Mouse (Mus musculus) embryonic facial prominence, embryonic 14.5 days (tissue): ENCODE results near the gene Elmod2. TPM values are rescaled to one million over a fixed set of nuclear protein-coding genes. Genes with fewer than 3 reads are reported as not detected.

Experiments used
- ATAC-seq: fragments of 200-750 bp; cut with Nextera tagmentation; 2 replicates; pipeline ENCODE4 v1.8.0; 2017; ENCODE audit warnings: low read depth, moderate number of reproducible peaks, moderate TSS enrichment
- DNase-seq: peaks from one replicate; pipeline ENCODE4 v3.0.0-alpha.2; 2015; ENCODE audit warnings: low spot score
- H3K27ac ChIP-seq: fragments of 300-500 bp; sonication (generic); replicated peaks from 2 replicates; pipeline ENCODE4 v1.5.1; 2014; ENCODE audit warnings: low read depth, mild to moderate bottlenecking, low read length, moderate library complexity
- H3K27me3 ChIP-seq: fragments of 300-500 bp; sonication (generic); replicated peaks from 2 replicates; pipeline ENCODE4 v1.6.1; 2014; ENCODE audit warnings: low read length; ENCODE audit not compliant: control insufficient read depth, insufficient read depth
- H3K36me3 ChIP-seq: fragments of 300-500 bp; sonication (generic); 2 replicates; pipeline ENCODE4 v1.6.1; 2014; ENCODE audit warnings: low read length, mixed read lengths; ENCODE audit not compliant: control insufficient read depth, insufficient read depth
- H3K4me1 ChIP-seq: fragments of 300-500 bp; sonication (generic); 2 replicates; pipeline ENCODE4 v1.6.1; 2014; ENCODE audit warnings: antibody characterized with exemption, low read length; ENCODE audit not compliant: control insufficient read depth, insufficient read depth
- H3K4me2 ChIP-seq: fragments of 300-500 bp; sonication (generic); 2 replicates; pipeline ENCODE4 v1.6.1; 2014; ENCODE audit warnings: low read depth, mild to moderate bottlenecking, low read length, moderate library complexity, mixed read lengths
- H3K4me3 ChIP-seq: fragments of 300-500 bp; sonication (generic); 2 replicates; pipeline ENCODE4 v1.5.1; 2014; ENCODE audit warnings: low read depth, mild to moderate bottlenecking, low read length
- H3K9ac ChIP-seq: fragments of 300-500 bp; sonication (generic); 2 replicates; pipeline ENCODE4 v1.6.1; 2014; ENCODE audit warnings: low read depth, mild to moderate bottlenecking, low read length, moderate library complexity, mixed read lengths
- H3K9me3 ChIP-seq: fragments of 300-500 bp; sonication (generic); 2 replicates; pipeline ENCODE4 v1.6.1; 2016; ENCODE audit warnings: low read length; ENCODE audit not compliant: control insufficient read depth
- WGBS: fragments of 180-500 bp; shearing (Covaris S2); extraction: QIAGEN DNeasy Blood & Tissue Kit; methylation state at CpG from one replicate; pipeline ENCODE4 v1.1.7; 2014; 5-methylcytosine and 5-hydroxymethylcytosine counted together
- polyA plus RNA-seq: library from polyadenylated mRNA; unstranded; fragments of >200 nt; fragmentation: Nextera tagmentation; extraction: Ambion mirVana; gene quantifications from 2 replicates; pipeline ENCODE4 v1.2.1, GENCODE M21; 2014

The Elmod2 gene
- polyA plus RNA-seq, 1 experiment from 2014 or later: 16.7 TPM

DNA sequence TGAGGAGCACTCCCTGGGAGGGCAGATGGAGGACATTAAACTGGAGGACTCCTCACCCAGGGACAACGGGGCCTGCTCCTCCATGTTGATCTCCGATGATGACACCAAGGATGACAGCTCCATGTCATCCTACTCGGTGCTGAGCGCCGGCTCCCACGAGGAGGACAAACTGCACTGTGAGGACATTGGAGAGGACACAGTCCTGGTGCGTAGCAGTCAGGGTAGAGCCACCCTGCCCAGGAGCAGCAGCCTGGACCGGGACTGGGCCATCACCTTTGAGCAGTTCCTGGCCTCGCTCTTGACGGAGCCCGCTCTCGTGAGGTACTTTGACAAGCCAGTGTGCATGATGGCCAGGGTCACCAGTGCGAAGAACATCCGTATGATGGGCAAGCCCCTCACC, 61.1 kb downstream of the Elmod2 start:
- Histone ChIP-seq H3K36me3 (peaks cover 6% of the 10 kb centered on the region), H3K4me1 (no peaks in the 10 kb centered on the region), H3K4me2 (no peak overlapping the region), H3K4me3 (no peak overlapping the region), H3K27ac (no peak overlapping the region), H3K27me3 (no peaks in the 10 kb centered on the region), H3K9ac (no peak overlapping the region), H3K9me3 (no peaks in the 10 kb centered on the region)
- no peak for ATAC-seq
- WGBS: 94% methylated on average over 14 of the region's 14 CpGs
- DNase-seq: no peak

Other genes starting within 250 kb of the Elmod2 start
- gene Tbc1d9, start 167.1 kb downstream of the Elmod2 start, polyA plus RNA-seq: 2.4 and 2.8 TPM in 2 replicates
- gene Gm10645, start 166.3 kb downstream of the Elmod2 start, polyA plus RNA-seq: 1.3 and 1.4 TPM in 2 replicates
- 0.14 TPM in 1 of 2 replicates, not detected in the other for gene Ucp1, start 42.1 kb downstream of the Elmod2 start, polyA plus RNA-seq
- not detected in 2 replicates for gene Mgat4d, start 16.0 kb upstream of the Elmod2 start, polyA plus RNA-seq
- gene Clgn, start 57.4 kb upstream of the Elmod2 start, polyA plus RNA-seq: 4.1 TPM in 2 replicates
- 119 and 129 TPM in 2 replicates for gene Scoc, start 125.9 kb upstream of the Elmod2 start, polyA plus RNA-seq
- 0.16 and 0.19 TPM in 2 replicates for gene Olfr370, start 203.3 kb upstream of the Elmod2 start, polyA plus RNA-seq
- gene Ndufb7, start 234.2 kb upstream of the Elmod2 start, polyA plus RNA-seq: 315 and 324 TPM in 2 replicates